Mouse (Mus musculus): ENCODE results near the gene Map3k13. TPM values are rescaled to one million over a fixed set of nuclear protein-coding genes. Genes with fewer than 3 reads are reported as not detected.

Map3k13 gene
- polyA plus RNA-seq, 1 experiment from 2014 or later = 4.7 TPM

- H3K9ac ChIP-seq (ENCODE audit: low read depth, low read length) = no peak overlapping the region
- peak overlapping the region; percentile 38 for H3K4me3 ChIP-seq (ENCODE audit: low read depth, low read length)
- 52% methylated on average over 4 of the region's 4 CpGs for WGBS
- H3K4me1 ChIP-seq (replicated peaks; ENCODE audit: control insufficient read depth, insufficient read depth, low read length) = no peaks in the 10 kb centered on the region; the same call in 1 of the 2 replicates
- peak overlapping the region; percentile 57 for H3K4me2 ChIP-seq (replicated peaks; ENCODE audit: low read depth)
- peak overlapping the region; percentile 60 for H3K27ac ChIP-seq (ENCODE audit: low read depth, low read length)
- 0 out of 2 replicates have a peak, but pooled peaks have one; percentile 6 for TF ChIP-seq CTCF (IDR thresholded peaks at IDR 0.05; ENCODE audit: low read depth)
- no peak for ATAC-seq
- H3K27me3 ChIP-seq (replicated peaks; ENCODE audit: control insufficient read depth, insufficient read depth, low read length) = no peaks in the 10 kb centered on the region
- no peaks in the 10 kb centered on the region for H3K36me3 ChIP-seq (ENCODE audit: control insufficient read depth, insufficient read depth)
- H3K9me3 ChIP-seq (ENCODE audit: control insufficient read depth) = no peaks in the 10 kb centered on the region
These were observed 33.4 kb downstream of the Map3k13 start for GRCm38 (mm10) chr16:21827581-21827980.

GRCm38 (mm10) chr16:21829711-21830110 is 35.6 kb downstream of the Map3k13 start:
- no peaks in the 10 kb centered on the region; the same call in 1 of the 2 replicates for H3K4me1 ChIP-seq (replicated peaks; ENCODE audit: control insufficient read depth, insufficient read depth, low read length)
- TF ChIP-seq CTCF (IDR thresholded peaks at IDR 0.05; ENCODE audit: low read depth) = no peak
- H3K9ac ChIP-seq (ENCODE audit: low read depth, low read length) = no peak overlapping the region
- WGBS = 13% methylated on average over 5 of the region's 5 CpGs
- no peaks in the 10 kb centered on the region for H3K27me3 ChIP-seq (replicated peaks; ENCODE audit: control insufficient read depth, insufficient read depth, low read length)
- H3K9me3 ChIP-seq (ENCODE audit: control insufficient read depth) = no peaks in the 10 kb centered on the region
- no peak overlapping the region for H3K4me3 ChIP-seq (ENCODE audit: low read depth, low read length)
- peak overlapping the region; percentile 50; the same call in 1 of the 2 replicates for H3K27ac ChIP-seq (ENCODE audit: low read depth, low read length)
- H3K4me2 ChIP-seq (replicated peaks; ENCODE audit: low read depth) = no peak overlapping the region
- ATAC-seq = peak; percentile 32
- no peaks in the 10 kb centered on the region for H3K36me3 ChIP-seq (ENCODE audit: control insufficient read depth, insufficient read depth)

- Histone ChIP-seq H3K9ac (ENCODE audit: low read depth, low read length) (no peak overlapping the region), H3K4me2 (replicated peaks; ENCODE audit: low read depth) (no peak overlapping the region), H3K36me3 (ENCODE audit: control insufficient read depth, insufficient read depth) (no peaks in the 10 kb centered on the region), H3K27ac (ENCODE audit: low read depth, low read length) (no peak overlapping the region), H3K9me3 (ENCODE audit: control insufficient read depth) (no peaks in the 10 kb centered on the region), H3K4me1 (replicated peaks; ENCODE audit: control insufficient read depth, insufficient read depth, low read length) (no peaks in the 10 kb centered on the region; the same call in 1 of the 2 replicates), H3K27me3 (replicated peaks; ENCODE audit: control insufficient read depth, insufficient read depth, low read length) (no peaks in the 10 kb centered on the region), H3K4me3 (ENCODE audit: low read depth, low read length) (no peak overlapping the region)
- TF ChIP-seq CTCF (IDR thresholded peaks at IDR 0.05; ENCODE audit: low read depth) = no peak
- 54% methylated on average over 6 of the region's 6 CpGs for WGBS
- no peak for ATAC-seq
These were observed 36.6 kb downstream of the Map3k13 start for GRCm38 (mm10) chr16:21830784-21831183.

GRCm38 (mm10) chr16:21831764-21832163 is 37.6 kb downstream of the Map3k13 start:
- H3K4me1 ChIP-seq (replicated peaks; ENCODE audit: control insufficient read depth, insufficient read depth, low read length) = no peaks in the 10 kb centered on the region; the same call in 1 of the 2 replicates
- H3K4me2 ChIP-seq (replicated peaks; ENCODE audit: low read depth) = no peak overlapping the region
- peak; percentile 34 for ATAC-seq
- no peak overlapping the region for H3K4me3 ChIP-seq (ENCODE audit: low read depth, low read length)
- no peak for TF ChIP-seq CTCF (IDR thresholded peaks at IDR 0.05; ENCODE audit: low read depth)
- no peak overlapping the region for H3K9ac ChIP-seq (ENCODE audit: low read depth, low read length)
- H3K36me3 ChIP-seq (ENCODE audit: control insufficient read depth, insufficient read depth) = no peaks in the 10 kb centered on the region
- no peaks in the 10 kb centered on the region for H3K9me3 ChIP-seq (ENCODE audit: control insufficient read depth)
- WGBS = 34% methylated on average over 5 of the region's 5 CpGs
- H3K27me3 ChIP-seq (replicated peaks; ENCODE audit: control insufficient read depth, insufficient read depth, low read length) = no peaks in the 10 kb centered on the region
- H3K27ac ChIP-seq (ENCODE audit: low read depth, low read length) = no peak overlapping the region

GRCm38 (mm10) chr16:21833469-21833868 is 39.3 kb downstream of the Map3k13 start:
- ATAC-seq = no peak
- Histone ChIP-seq H3K27me3 (replicated peaks; ENCODE audit: control insufficient read depth, insufficient read depth, low read length) (no peaks in the 10 kb centered on the region), H3K4me3 (ENCODE audit: low read depth, low read length) (no peak overlapping the region), H3K9me3 (ENCODE audit: control insufficient read depth) (no peaks in the 10 kb centered on the region), H3K9ac (ENCODE audit: low read depth, low read length) (no peak overlapping the region), H3K27ac (ENCODE audit: low read depth, low read length) (no peak overlapping the region), H3K4me1 (replicated peaks; ENCODE audit: control insufficient read depth, insufficient read depth, low read length) (no peaks in the 10 kb centered on the region; the same call in 1 of the 2 replicates), H3K36me3 (ENCODE audit: control insufficient read depth, insufficient read depth) (no peaks in the 10 kb centered on the region), H3K4me2 (replicated peaks; ENCODE audit: low read depth) (no peak overlapping the region)
- 87% methylated on average over 1 of the region's 1 CpGs for WGBS
- TF ChIP-seq CTCF (IDR thresholded peaks at IDR 0.05; ENCODE audit: low read depth) = peak; percentile 47

- Histone ChIP-seq H3K27ac (ENCODE audit: low read depth, low read length) (no peak overlapping the region), H3K4me2 (replicated peaks; ENCODE audit: low read depth) (no peak overlapping the region), H3K36me3 (ENCODE audit: control insufficient read depth, insufficient read depth) (no peaks in the 10 kb centered on the region), H3K4me3 (ENCODE audit: low read depth, low read length) (no peak overlapping the region), H3K4me1 (replicated peaks; ENCODE audit: control insufficient read depth, insufficient read depth, low read length) (no peaks in the 10 kb centered on the region; the same call in 1 of the 2 replicates), H3K9ac (ENCODE audit: low read depth, low read length) (no peak overlapping the region), H3K27me3 (replicated peaks; ENCODE audit: control insufficient read depth, insufficient read depth, low read length) (no peaks in the 10 kb centered on the region), H3K9me3 (ENCODE audit: control insufficient read depth) (no peaks in the 10 kb centered on the region)
- ATAC-seq = no peak
- 77% methylated on average over 10 of the region's 10 CpGs for WGBS
- TF ChIP-seq CTCF (IDR thresholded peaks at IDR 0.05; ENCODE audit: low read depth) = no peak
These were observed 39.8 kb downstream of the Map3k13 start for GRCm38 (mm10) chr16:21833970-21834369.
